Mouse (Mus musculus) adrenal gland, postnatal 14 days (tissue): Measurements from ENCODE around the gene Vac14. TPM values are rescaled to one million over a fixed set of nuclear protein-coding genes. Genes with fewer than 3 reads are reported as not detected.

Experiments used
- DNase-seq: peaks from one replicate; pipeline ENCODE4 v3.0.0; 2021; ENCODE audit warnings: mixed read lengths
- long read RNA-seq, 2 experiments: library from polyadenylated mRNA; stranded (forward); transcript quantifications; one replicate each; pipeline ENCODE4 v2.0.0; 2021
- total RNA-seq: library from RNA; stranded (reverse); gene quantifications from 2 replicates; pipeline ENCODE4 v1.2.3, GENCODE M21; 2021

Vac14 gene
- total RNA-seq, result 25.0 and 25.8 TPM in 2 replicates
- long read RNA-seq, experiment 1, transcript Vac14-201 (19 exons, 3,069 nt), result major isoform, 16 of 61 reads
- long read RNA-seq, experiment 1, partial matches to known transcripts, result 3 of 61 reads
- long read RNA-seq, experiment 1, other reads (novel, unspliced or antisense), result 42 of 61 reads
- long read RNA-seq, experiment 2, transcript Vac14-201 (19 exons, 3,069 nt), result major isoform, 20 of 64 reads
- long read RNA-seq, experiment 2, partial matches to known transcripts, result 43 of 64 reads
- long read RNA-seq, experiment 2, other reads (novel, unspliced or antisense), result 1 of 64 reads

DNA sequence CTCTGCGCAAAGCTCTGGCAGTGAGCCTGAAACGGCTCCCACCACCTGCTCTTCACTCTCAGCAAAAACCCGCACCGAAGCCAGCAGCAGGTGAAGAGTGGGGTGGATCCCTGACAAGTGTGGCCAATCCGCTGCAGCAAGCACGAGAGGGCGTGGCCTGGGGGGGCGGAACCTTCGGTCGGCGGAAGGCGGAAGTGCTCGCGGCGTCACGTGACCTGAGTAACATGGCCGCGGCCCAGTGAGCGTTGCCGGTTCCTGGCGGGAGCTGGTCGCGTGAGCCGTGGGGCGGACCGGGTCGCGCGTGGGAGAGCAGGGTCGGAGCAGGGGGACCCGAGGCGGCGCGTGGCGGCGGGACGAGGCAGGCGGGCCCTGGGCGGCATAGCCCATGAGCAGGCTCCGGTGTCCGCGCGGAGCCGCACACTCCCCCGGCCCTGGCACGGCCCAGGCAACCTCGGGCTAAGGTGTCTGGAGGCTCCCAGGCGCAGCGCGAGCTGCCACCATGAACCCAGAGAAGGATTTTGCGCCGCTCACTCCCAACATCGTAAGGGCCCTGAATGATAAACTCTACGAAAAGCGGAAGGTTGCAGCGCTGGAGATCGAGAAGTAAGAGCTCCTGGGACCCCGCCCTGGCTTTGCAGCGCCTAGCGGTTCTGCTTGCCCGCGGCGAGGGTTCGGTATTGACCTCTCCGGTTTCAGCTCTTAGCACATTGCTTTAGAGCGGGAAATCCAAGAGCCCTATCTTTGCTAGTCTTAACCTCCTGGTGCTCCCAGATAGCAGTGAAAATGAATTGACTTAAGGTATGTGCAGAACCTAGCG lies at the start of gene Vac14:
Gene Vac14, plus strand, starts transcription at position 195 of the 817 bp plus-strand sequence.
- DNase-seq, result peak; percentile 99

DNA sequence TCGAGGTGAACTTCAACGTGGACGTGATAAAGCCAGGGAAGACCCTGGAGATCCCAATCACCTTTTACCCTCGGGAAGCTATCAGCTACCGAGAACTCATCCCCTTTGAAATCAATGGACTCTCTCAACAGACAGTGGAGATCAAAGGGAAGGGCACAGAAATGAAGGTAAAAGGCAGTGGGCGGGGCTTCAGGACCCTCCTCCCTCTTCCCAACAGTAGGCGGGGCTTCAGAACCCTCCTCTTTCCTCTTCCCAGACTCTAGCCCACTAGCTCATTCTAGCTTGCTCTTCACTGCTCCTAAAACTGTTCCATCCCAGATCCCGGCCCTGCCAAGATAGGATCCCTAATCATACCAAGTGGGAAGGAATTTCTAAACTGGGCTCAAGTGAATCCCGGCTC lies 25.7 kb upstream of the Vac14 start:
- no peak for DNase-seq

DNA sequence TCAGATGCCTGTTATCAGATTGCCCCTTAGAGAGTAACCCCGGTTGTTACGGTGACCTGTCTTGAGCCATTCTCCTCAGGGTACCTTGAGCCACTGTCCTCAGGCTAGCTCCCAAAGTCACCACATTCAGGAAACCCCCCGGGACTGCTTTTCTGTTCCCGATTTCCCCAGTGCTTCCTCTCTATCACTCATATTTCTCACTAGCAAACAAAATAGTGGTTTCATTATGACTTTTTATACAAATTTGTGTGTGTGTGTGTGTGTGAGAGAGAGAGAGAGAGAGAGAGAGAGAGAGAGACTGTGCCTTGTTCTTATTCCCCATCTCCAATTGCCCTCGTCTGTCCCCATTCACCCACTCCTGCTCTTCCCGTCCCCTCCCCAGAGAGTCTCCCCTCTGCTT lies 24.2 kb upstream of the Vac14 start:
- DNase-seq, result no peak

DNA sequence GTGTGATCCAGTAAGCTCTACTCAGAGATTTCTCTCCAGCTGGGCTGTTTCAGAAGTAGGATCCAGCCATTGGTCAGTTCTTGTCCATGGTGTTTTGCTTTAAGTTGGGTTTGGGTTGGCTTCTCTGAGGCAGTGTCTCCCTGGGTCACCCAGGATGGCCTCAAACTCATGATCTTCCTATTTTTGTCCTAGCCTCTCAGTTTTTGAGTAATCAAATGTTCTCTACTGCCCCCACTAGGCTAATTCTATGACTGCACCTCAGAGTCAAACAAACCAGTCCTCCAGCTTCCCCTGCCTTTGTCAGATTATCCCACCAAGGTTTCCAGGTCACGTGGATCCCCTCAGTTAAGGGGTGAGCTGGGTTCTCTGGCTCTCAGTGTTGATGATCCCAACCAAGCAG lies 13.8 kb upstream of the Vac14 start:
- DNase-seq, result peak; percentile 54

DNA sequence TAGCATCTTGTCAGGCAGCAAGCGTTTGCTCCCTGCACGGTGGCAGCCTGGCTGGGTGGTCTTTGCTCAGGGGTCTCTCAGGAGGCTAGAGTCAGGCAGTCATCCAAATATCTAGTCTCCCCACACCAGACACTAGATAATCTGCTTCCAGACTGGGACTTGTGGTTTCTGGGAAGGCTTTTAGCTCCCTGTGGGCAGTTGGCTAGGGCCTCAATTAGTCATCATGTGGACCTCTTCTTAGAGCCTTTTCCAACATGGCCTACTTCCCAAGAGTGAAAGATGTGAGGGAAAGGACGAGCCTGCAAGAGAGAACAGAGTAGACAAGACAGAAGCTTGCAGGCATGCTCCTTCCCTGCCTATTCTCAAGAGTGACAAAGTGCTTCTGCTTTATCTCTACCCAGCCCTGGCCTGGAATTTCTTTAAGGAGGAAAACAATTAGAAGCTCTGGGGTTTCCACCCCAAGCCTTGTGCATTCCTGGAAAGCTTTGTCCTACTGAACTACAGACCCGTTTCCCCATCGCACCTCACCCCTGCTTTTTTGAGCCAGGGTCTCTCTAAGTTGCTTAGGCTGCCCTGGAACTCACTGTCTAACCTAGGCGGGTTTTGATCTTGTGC lies 12.9 kb upstream of the Vac14 start:
- no peak for DNase-seq

DNA sequence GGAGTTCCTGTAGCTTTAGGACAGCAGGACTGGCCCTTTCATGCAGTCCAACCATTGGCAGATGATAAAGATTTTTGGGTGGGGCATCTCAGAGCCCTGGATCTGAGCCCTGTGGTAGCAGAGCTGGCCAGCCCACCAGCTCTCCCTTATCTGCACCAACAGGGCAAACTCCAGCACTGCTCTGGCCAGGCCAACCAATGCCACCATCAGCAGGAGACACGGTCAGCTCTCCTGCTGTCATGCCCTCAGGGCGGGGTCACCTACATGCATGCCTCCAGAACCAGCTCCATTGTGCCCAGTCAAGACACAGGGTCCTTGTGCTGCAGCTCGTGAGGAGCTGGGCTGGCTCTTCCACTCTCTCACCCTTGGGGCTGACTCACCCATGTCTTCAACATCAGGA lies 2.7 kb upstream of the Vac14 start:
- DNase-seq, result no peak

DNA sequence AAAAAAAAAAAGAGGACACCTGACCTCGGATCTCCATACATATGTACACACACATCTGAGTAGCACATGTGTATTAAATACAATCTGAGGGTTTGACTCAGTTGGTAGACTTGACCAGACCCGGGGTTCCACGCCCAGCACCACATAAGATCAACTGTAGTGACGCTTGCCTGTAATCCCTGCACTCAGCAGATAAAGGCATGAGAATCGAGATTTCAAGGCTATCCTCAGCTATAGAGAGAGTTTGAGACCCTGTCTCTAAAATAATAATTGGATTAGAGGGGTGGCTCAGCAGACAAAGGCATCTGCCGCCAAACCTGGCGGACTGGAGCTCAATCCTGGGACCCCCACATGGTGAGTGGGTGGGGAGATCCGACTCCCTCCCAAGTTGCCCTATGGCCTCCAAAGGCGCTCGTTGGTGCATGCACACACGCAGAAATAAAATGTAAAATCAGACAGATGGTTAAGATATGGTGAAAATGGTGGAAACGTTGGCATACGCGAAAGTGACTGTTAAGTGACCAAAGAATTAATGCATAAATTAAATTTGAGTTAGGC lies 505 bp upstream of the Vac14 start:
- no peak for DNase-seq

DNA sequence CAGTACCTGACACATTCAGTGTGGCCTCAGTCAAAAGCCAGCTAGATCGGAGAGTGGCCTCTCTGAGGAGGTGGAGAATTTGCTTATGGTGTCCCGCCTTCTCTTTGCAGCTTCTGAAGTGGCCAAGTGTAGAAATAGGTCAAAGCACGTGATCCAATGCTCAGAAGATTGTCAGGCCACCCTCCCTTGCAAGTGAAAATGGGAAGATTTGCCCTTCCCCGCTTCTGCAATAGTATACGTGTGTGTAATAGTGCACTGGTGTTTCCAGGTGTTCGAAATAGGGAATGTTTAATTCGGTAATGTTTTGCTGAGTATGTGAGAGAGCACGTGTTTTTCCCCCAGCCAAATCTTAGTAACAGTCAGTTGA lies 806 bp downstream of the Vac14 start:
- DNase-seq, result no peak

DNA sequence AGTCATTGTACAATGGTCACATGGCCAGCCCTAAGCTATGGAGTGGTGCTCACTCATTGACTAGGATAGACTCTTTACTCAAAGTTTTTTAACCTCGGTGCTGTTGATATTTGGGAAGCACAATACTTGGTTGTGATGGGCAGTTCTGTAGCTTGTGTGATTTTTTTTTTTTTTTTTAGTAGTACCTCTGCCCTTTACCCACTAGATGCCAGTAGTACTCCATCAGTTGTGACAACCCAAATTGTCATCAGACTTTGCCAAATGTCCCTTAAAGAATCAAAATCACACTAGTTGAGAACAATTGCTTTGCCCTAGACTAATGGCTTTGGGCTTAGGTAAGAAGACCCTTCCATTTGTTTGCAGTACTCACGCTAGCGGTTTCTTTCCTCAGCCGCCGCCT lies 1.5 kb downstream of the Vac14 start:
- no peak for DNase-seq

DNA sequence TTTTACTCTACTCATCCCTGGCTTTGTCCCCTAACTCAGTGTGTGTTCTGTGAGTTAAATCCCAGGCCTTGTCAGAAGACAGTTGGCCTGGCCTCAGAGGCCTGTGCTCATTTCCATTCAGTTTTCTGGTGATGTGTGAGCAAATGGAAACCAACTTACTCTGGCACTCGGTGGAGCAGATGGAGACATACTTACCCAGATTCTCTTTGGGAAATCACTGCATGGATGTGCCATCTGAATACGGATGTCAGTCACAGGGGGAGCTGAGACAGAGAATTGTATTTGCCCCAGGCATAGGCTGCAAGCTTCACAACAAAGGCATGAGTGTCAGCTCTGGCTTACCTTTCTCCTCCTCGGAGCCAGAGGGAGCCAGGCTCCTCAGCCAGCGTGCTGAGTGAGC lies 8.0 kb downstream of the Vac14 start:
- DNase-seq, result no peak

DNA sequence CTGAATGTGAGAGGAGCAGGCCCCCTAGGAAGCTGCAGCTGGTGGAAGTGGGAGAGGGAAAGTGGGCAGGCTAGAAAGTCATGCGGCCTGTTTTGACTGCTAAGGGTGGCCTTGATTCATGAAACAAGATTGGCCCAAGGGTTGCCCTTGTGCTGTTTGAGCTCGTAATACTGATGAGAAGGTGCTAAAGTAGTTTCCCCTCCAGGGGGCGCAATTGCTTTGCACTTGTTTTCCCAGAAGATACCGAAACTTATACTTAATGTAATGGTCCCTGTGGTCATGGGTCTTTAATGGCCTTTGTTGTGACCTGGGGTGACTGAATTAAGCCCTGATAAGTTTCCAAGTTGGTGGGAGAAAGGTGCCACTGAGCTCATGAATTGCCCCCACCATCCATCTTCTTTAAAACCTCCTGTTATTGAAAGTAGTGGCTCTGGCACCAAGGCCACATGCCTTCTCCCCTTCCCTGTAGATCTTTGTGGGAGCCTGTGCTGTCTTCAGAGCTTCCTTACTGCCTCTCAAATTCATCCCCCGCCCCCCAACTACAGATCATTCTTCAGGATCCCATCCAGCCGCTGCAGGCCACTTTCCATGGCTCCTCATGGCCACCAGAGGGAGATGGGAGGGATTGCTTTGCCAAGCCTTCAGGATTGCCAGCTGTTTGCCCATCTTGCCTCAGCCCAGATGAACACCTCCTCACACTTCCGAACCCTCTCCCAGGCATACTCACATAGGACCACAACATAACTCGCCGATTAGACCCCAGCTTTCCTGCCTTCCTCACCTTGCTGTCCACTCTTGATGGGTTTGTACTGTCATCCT lies 11.1 kb downstream of the Vac14 start:
- peak; percentile 86 for DNase-seq

DNA sequence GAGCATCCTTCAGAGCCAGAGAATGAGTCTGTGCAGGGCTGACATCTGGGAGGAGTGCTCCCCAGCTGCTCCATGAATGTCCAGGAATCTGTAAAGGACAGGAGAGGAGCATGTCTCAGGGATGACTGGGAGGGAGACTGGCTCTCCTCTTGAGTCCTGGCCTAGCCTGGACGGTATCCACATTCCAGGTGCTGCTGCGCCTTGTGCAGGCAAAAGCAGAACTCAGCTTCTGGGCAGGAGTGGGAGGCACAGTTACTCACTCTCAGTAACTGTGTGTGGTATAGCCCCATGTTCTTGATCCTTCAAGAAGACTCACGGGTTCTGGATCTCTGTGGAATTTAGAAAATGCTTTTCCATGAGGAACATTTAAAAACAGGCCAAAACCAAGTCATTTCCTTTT lies 11.7 kb downstream of the Vac14 start:
- no peak for DNase-seq

DNA sequence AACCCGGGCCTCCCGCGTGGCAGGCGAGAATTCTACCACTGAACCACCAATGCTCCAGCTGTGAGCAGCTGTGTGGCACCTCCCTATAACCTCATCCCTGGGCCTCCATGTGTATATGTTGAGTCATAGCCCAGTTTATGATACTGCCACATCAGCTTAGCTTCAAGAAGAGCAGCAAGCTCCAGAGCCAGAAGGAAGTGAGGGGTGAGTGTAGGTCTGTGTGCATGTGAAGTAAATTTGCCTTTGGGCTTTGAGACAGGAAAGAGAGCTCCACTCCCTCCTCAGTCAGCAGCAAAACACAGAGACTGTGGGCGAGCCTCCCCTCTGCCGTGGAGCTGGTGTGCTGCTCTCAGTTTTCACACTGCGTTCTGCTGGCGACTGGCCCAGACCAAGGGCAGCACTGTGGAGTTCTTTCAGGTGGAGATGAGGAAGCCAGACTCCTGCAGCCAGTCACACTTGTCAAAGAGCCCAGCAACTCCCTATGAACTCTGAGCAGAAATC lies 12.2 kb downstream of the Vac14 start:
- peak; percentile 57 for DNase-seq

DNA sequence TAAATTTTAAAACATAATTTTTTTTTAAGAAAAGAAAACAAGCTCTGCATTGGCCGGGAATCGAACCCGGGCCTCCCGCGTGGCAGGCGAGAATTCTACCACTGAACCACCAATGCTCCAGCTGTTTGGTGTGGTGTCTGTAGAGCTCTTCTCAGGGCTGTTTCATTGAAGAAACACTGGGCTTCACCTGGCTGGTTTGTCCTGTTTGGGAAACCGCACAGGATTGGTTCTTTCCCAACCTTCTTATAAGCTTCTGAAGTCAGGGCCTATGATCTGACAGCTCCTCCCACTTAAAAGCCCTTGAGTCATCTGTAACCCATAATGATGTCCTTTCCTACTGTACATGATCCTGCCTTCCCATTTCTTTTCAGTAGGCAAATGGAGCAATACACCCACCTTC lies 12.8 kb downstream of the Vac14 start:
- no peak for DNase-seq

DNA sequence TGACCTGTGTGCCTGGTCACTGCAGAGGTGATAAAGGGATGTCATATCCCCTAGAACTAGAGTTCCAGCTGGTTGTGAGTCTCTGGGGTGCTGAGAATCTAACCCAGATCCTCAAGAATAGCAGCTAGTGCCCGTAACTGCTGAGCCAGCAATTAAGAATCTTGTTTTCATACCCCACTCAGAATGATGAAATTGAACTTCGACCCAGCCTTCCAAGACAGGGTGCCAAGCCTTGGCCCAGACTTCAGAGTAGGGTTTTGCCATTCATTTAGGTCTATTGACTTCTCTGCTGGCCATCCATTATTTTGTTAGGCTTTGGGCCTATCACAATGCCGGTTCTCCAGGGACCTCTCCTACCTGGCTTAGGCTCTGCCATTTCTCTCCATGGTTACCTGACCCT lies 15.4 kb downstream of the Vac14 start:
- peak; percentile 48 for DNase-seq

DNA sequence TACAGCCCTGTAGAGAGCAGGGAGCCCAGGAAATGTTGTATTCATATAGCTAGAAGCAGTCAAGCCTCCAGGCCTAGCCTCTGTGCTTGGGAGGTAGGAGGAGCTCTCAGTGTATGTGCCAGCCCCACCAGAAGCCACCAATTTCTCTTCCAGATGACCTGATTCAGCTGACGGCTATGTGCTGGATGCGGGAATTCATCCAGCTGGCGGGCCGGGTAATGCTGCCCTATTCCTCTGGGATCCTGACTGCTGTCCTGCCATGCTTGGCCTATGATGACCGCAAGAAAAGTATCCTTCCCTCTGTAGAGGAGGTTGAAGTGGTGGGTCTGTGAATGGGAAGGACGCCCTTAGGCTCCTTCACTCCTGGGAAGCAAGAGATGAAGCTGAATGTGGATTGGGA lies 17.8 kb downstream of the Vac14 start:
- peak; percentile 32 for DNase-seq

DNA sequence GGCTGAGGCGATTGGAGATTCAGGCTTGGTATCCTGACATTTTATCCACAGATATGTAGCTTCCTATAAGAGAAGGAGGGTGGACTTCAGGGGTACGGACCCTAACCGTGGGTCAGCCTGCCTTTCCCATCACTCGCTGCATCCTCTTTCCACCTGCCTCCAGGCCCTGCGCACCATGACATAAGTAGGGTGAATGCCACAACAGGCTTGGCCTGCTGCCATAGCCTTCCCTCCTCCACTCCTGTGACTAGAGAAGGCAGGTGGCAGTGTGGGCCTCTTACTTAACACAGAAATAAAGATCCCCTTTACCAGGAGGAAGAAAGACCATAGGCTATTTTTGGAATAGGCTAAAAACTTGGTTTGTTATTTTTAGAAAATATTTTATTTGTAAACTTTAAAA lies 23.9 kb downstream of the Vac14 start:
- peak; percentile 66 for DNase-seq

DNA sequence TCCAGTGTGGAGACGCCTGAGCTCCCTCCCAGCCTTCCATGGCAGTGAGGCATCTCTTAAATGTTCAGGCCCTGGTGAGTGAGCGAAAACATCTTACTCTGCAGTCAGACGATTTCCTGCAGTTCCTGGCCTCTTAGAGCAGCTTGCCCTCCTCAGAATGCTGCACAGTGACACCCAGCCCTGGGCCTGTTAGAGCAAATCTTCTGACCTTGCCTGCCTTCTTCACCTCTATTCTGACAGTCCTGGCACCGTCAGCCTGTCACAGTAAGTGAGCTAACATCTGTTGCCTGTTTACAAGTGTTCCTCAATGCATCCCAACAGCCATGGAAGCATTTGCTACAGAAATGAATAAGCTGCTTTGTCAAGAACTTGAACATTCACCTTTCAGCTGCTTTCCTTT lies 24.8 kb downstream of the Vac14 start:
- no peak for DNase-seq

DNA sequence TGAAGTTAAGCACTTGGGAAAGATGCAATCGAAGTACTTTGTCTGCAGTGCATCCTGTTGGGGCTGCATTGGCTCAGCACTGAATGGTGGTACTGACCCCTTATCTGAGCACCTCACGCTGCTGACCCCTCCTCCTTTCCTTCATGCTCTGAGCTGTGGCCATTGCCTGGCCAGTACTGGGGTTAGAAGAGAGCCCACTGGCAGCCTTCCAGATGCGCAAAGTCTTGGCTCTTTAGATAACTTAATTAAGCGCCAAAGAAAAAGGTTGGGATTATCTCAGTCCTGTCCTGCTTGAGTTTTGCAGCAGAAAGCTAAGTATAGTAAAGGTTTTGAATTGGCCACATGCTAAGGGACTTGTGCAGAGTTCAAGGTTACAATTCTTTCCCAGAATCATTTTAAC lies 26.0 kb downstream of the Vac14 start:
- DNase-seq, result no peak

DNA sequence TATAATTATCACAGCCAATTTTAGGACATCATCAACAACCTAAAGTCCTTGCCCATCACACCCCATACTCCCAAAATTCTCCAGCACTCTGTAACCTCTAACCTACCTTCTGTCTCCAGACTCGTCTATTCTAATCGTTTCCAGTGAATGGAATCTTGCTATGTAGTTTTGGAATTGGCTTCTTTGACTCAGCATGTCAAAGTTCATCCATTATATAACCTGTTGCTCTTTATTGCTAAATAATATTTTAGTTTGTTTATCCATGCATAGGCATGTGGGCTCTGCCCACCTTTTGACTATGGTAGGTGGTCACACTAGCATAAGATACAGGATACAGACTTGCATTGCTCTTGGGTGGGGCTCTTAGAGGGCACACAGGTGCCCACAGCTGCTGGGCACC lies 26.5 kb downstream of the Vac14 start:
- DNase-seq, result no peak

DNA sequence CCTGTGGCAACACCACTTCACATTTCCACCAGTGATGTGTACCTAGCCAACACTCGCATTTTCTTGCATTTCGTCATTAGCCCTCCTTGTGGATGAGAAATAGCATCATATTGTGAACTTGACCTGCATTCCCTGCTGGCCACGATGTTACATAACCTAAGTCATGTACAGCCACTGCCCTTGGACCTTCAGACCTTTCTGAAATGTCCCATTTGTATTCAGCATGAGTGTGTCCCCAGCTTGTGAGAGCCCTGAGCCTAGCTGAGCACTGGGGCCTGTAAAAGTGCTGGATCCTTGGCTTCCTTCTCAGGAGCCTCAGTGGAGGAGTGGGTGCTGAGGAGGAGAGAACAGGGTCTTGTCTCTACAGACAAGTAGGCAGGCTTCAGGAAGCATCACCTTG lies 27.0 kb downstream of the Vac14 start:
- no peak for DNase-seq

DNA sequence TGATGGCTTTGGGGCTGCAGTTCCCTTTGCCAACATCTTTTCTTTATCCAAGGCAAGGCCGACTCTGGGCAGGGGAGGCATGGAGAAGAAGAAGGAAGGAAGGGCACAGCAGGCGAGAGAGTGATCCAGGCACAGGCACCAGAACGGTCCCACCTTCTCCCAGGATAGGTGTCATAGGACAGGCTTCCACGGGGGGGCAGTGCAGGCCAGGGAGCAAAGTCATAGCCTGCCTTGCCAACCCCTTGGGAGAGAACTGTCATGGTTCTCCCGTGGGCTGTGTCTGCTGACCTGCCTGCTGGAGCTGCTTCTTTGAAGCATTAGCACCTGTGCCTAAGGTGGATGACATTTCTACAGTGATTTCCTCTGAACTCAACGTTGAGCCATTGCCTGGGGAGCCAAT lies 27.7 kb downstream of the Vac14 start:
- peak; percentile 92 for DNase-seq
